Mouse (Mus musculus) urinary bladder, postnatal 14 days (tissue): ENCODE results near the gene Camk2n1.
"Not testable (repeated sequence)": the region's sequence is repeated elsewhere in the genome, so short reads cannot be mapped to it uniquely, and the experiment has no call there.

Experiments
- DNase-seq: peaks from one replicate; pipeline ENCODE4 v3.0.0; 2021; ENCODE audit warnings: low spot score

Gene Camk2n1

GRCm38 (mm10) chr4:138453753-138454570, at the start of gene Camk2n1:
Camk2n1 (plus strand) TSS chr4:138454314.
- peak; percentile 82 for DNase-seq

GRCm38 (mm10) chr4:138404806-138405205, 49.3 kb upstream of the Camk2n1 start:
- DNase-seq = peak; percentile 41

- peak; percentile 25 for DNase-seq
Measured at GRCm38 (mm10) chr4:138407479-138408194, 46.5 kb upstream of the Camk2n1 start.

GRCm38 (mm10) chr4:138411011-138411410, 43.1 kb upstream of the Camk2n1 start:
- no peak for DNase-seq

- DNase-seq = no peak
Measured at GRCm38 (mm10) chr4:138411504-138412121, 42.5 kb upstream of the Camk2n1 start.

- no peak for DNase-seq
Measured at GRCm38 (mm10) chr4:138414725-138415124, 39.4 kb upstream of the Camk2n1 start.

GRCm38 (mm10) chr4:138415991-138416390, 38.1 kb upstream of the Camk2n1 start:
- no peak for DNase-seq

- no peak for DNase-seq
Measured at GRCm38 (mm10) chr4:138416414-138416813, 37.7 kb upstream of the Camk2n1 start.

- DNase-seq = no peak
Measured at GRCm38 (mm10) chr4:138417882-138418281, 36.2 kb upstream of the Camk2n1 start.

- no peak for DNase-seq
Measured at GRCm38 (mm10) chr4:138418340-138418957, 35.7 kb upstream of the Camk2n1 start.

GRCm38 (mm10) chr4:138425028-138425427, 29.1 kb upstream of the Camk2n1 start:
- no peak for DNase-seq

GRCm38 (mm10) chr4:138425604-138426003, 28.5 kb upstream of the Camk2n1 start:
- not testable (repeated sequence) for DNase-seq

- peak; percentile 89 for DNase-seq
Measured at GRCm38 (mm10) chr4:138426778-138427705, 27.1 kb upstream of the Camk2n1 start.

- DNase-seq = peak; percentile 29
Measured at GRCm38 (mm10) chr4:138429778-138430177, 24.3 kb upstream of the Camk2n1 start.

GRCm38 (mm10) chr4:138431340-138431739, 22.8 kb upstream of the Camk2n1 start:
- DNase-seq = no peak

GRCm38 (mm10) chr4:138434347-138435316, 19.5 kb upstream of the Camk2n1 start, which contains the start of gene Mul1:
Mul1 (plus strand) TSS chr4:138434671.
- peak; percentile 96 for DNase-seq

- no peak for DNase-seq
Measured at GRCm38 (mm10) chr4:138440062-138440461, 14.1 kb upstream of the Camk2n1 start.

GRCm38 (mm10) chr4:138444941-138445340, 9.2 kb upstream of the Camk2n1 start:
- no peak for DNase-seq

GRCm38 (mm10) chr4:138446981-138447380, 7.1 kb upstream of the Camk2n1 start:
- no peak for DNase-seq

- peak; percentile 91 for DNase-seq
Measured at GRCm38 (mm10) chr4:138447387-138447786, 6.7 kb upstream of the Camk2n1 start.
